Mouse (Mus musculus) midbrain, embryonic 16.5 days (tissue): Measurements from ENCODE around the gene Pou1f1. TPM values are rescaled to one million over a fixed set of nuclear protein-coding genes. Genes with fewer than 3 reads are reported as not detected.
A peak's percentile ranks its signal among the peaks of the same experiment; 100 is the strongest.

Experiments
- ATAC-seq: fragments of 200-750 bp; cut with Nextera tagmentation; 2 replicates; pipeline ENCODE4 v1.8.0; 2017; ENCODE audit warnings: moderate TSS enrichment
- H3K27ac ChIP-seq: fragments of 300-500 bp; sonication (generic); 2 replicates; pipeline ENCODE4 v1.5.1; 2014; ENCODE audit warnings: mild to moderate bottlenecking, low read length, mixed read lengths
- H3K27me3 ChIP-seq: fragments of 300-500 bp; sonication (generic); 2 replicates; pipeline ENCODE4 v1.6.1; 2014; ENCODE audit warnings: low read depth, low read length, mixed read lengths; ENCODE audit not compliant: control insufficient read depth, insufficient read depth
- H3K36me3 ChIP-seq: fragments of 300-500 bp; sonication (generic); 2 replicates; pipeline ENCODE4 v1.6.1; 2014; ENCODE audit warnings: mild to moderate bottlenecking, low read length, moderate library complexity, mixed read lengths; ENCODE audit not compliant: control insufficient read depth, insufficient read depth
- H3K4me1 ChIP-seq: fragments of 300-500 bp; sonication (generic); 2 replicates; pipeline ENCODE4 v1.6.1; 2014; ENCODE audit warnings: mild to moderate bottlenecking, low read length, mixed read lengths; ENCODE audit not compliant: control insufficient read depth, insufficient read depth
- H3K4me2 ChIP-seq: fragments of 300-500 bp; sonication (generic); 2 replicates; pipeline ENCODE4 v1.6.1; 2014; ENCODE audit warnings: mild to moderate bottlenecking, low read length, mixed read lengths
- H3K4me3 ChIP-seq: fragments of 300-500 bp; sonication (generic); 2 replicates; pipeline ENCODE4 v1.5.1; 2014; ENCODE audit warnings: low read depth, mild to moderate bottlenecking, low read length, moderate library complexity, mixed read lengths
- H3K9ac ChIP-seq: fragments of 300-500 bp; sonication (generic); 2 replicates; pipeline ENCODE4 v1.6.1; 2014; ENCODE audit warnings: low read depth, low read length, mixed read lengths
- H3K9me3 ChIP-seq: fragments of 300-500 bp; sonication (generic); replicated peaks from 2 replicates; pipeline ENCODE4 v1.6.1; 2014; ENCODE audit warnings: mild to moderate bottlenecking, low read length, mixed read lengths; ENCODE audit not compliant: control insufficient read depth, poor library complexity, severe bottlenecking
- WGBS: fragments of 180-500 bp; shearing (Covaris S2); extraction: QIAGEN DNeasy Blood & Tissue Kit; methylation state at CpG from one replicate; pipeline ENCODE4 v1.1.7; 2014; 5-methylcytosine and 5-hydroxymethylcytosine counted together
- polyA plus RNA-seq: library from polyadenylated mRNA; unstranded; fragments of >200 nt; fragmentation: Nextera tagmentation; extraction: Ambion mirVana; gene quantifications from 2 replicates; pipeline ENCODE4 v1.2.1, GENCODE M21; 2015

Gene Pou1f1
- polyA plus RNA-seq, 1 experiment from 2014 or later, result not detected

DNA sequence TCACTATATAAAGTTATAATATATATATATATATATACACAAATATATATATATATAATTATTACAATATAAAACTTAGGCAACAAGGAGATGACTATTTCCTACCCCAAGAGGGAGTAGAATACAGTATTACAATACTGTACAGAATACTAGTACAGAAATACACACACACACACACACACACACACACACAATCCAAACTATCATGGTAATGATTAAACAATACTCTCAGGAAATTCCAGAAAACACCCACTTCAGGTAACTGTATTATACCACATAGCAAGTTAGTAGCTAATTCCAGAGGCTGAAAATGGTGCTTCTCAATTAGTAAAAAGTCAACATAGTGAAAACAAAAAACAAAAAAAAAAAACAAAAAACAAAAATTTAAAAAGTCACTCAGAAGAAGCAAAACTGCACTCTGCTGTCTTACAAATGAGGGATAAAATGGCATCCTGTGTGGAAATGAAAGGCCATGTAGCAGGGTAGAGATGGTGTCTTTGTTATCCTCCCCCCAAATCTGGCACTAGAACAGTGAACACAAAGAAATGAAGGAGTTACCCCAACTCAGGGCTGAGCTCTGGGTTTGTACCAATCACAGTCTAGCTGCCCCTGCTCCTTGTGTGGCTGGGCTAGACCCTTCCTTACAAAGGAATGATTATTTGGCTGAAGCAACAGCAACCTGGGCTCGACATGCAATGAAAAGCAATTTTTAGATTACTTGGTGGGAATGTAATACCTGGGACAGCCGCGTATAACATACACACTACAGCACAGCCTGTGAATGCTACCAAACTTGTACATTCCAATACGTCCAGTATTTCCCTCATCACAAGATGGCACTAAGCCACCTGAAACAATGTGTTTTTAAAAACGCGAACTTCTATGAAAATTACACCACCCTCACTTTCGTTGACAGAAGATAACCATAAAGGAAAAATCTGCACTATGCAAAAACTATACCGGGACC, 41.0 kb downstream of the Pou1f1 start:
- H3K36me3 ChIP-seq, result no peaks in the 10 kb centered on the region
- H3K4me2 ChIP-seq, result peak overlapping the region; percentile 67
- peaks cover 13% of the 10 kb centered on the region for H3K4me1 ChIP-seq
- WGBS, result 10% methylated on average over 8 of the region's 8 CpGs
- ATAC-seq, result peak; percentile 49
- peak overlapping the region; percentile 86 for H3K9ac ChIP-seq
- peak overlapping the region; percentile 56 for H3K27ac ChIP-seq
- no peaks in the 10 kb centered on the region for H3K9me3 ChIP-seq
- H3K27me3 ChIP-seq, result no peaks in the 10 kb centered on the region
- H3K4me3 ChIP-seq, result peak overlapping the region; percentile 100

GRCm38 (mm10) chr16:65561963-65562863, 41.9 kb downstream of the Pou1f1 start, which contains the start of gene Chmp2b:
Gene Chmp2b, minus strand, starts transcription at chr16:65562726.
- Histone ChIP-seq H3K36me3 (no peaks in the 10 kb centered on the region), H3K4me3 (peak within 1 kb of the TSS; percentile 100), H3K27ac (peak within 1 kb of the TSS; percentile 80), H3K9me3 (no peaks in the 10 kb centered on the region), H3K9ac (peak within 1 kb of the TSS; percentile 86), H3K4me2 (peak within 1 kb of the TSS; percentile 67), H3K27me3 (no peaks in the 10 kb centered on the region), H3K4me1 (peaks cover 13% of the 10 kb centered on the region)
- WGBS, result under 1% methylated on average over 68 of the region's 69 CpGs
- peak; percentile 97 for ATAC-seq

GRCm38 (mm10) chr16:65562864-65563206, 42.5 kb downstream of the Pou1f1 start:
- Histone ChIP-seq H3K4me2 (peak overlapping the region; percentile 67), H3K4me1 (peaks cover 13% of the 10 kb centered on the region), H3K9ac (peak overlapping the region; percentile 86), H3K36me3 (no peaks in the 10 kb centered on the region), H3K9me3 (no peaks in the 10 kb centered on the region), H3K4me3 (peak overlapping the region; percentile 100), H3K27ac (peak overlapping the region; percentile 80), H3K27me3 (no peaks in the 10 kb centered on the region)
- peak; percentile 82 for ATAC-seq
- WGBS, result under 1% methylated on average over 10 of the region's 10 CpGs

GRCm38 (mm10) chr16:65564306-65564705, 44.0 kb downstream of the Pou1f1 start:
- no peaks in the 10 kb centered on the region for H3K36me3 ChIP-seq
- no peak overlapping the region for H3K9ac ChIP-seq
- no peak for ATAC-seq
- no peaks in the 10 kb centered on the region for H3K9me3 ChIP-seq
- peaks cover 12% of the 10 kb centered on the region for H3K4me1 ChIP-seq
- no peak overlapping the region for H3K27ac ChIP-seq
- 79% methylated on average over 8 of the region's 8 CpGs for WGBS
- H3K4me2 ChIP-seq, result no peak overlapping the region
- H3K4me3 ChIP-seq, result no peak overlapping the region
- no peaks in the 10 kb centered on the region for H3K27me3 ChIP-seq

DNA sequence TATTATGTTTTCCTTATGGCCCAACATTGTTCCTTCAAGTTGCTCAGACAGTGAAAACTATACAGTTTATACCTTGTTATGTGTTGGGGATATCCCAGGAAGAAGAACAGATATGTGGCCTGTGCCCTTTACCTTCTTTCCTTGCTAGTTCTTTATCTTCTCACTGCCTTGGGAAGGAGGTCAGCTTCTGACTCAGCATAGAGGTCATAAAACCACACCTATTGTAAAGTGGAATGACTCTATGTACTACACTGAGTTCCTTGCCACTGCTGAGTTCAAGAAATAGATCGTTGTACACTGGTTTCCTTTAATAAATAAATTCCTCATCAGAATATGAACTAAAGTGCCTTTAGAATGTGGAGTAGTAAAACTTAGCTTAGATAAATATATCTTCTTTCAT, 44.6 kb downstream of the Pou1f1 start:
- Histone ChIP-seq H3K9me3 (no peaks in the 10 kb centered on the region), H3K4me1 (peaks cover 9% of the 10 kb centered on the region), H3K4me2 (no peak overlapping the region), H3K27ac (no peak overlapping the region), H3K27me3 (no peaks in the 10 kb centered on the region), H3K36me3 (no peaks in the 10 kb centered on the region), H3K4me3 (no peak overlapping the region), H3K9ac (no peak overlapping the region)
- no peak for ATAC-seq
- WGBS, result 92% methylated on average over 1 of the region's 1 CpGs

DNA sequence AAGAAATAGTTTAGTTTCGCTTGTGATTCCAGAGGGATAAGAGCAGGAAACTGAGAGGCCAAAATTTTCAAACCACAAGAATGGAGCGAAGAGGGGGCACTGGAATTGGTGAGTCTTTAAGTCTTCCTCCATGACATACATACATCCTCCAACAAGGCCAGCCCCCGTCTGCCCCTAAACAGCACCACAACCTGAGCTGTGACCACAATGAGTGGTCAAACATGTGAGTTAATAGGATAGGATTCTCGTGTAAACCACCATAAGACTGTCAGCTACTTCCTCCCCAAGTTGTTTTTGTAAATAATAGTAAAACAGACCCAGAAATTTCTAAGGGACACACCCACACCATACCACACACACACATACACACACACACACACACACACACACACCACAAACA, 48.5 kb downstream of the Pou1f1 start:
- no peak for ATAC-seq

GRCm38 (mm10) chr16:65577298-65578029, 57.2 kb downstream of the Pou1f1 start:
- 40% methylated on average over 6 of the region's 6 CpGs for WGBS
- H3K4me1 ChIP-seq, result no peaks in the 10 kb centered on the region
- H3K36me3 ChIP-seq, result no peaks in the 10 kb centered on the region
- H3K27me3 ChIP-seq, result no peaks in the 10 kb centered on the region
- no peak overlapping the region for H3K4me2 ChIP-seq
- H3K27ac ChIP-seq, result no peak overlapping the region
- no peaks in the 10 kb centered on the region for H3K9me3 ChIP-seq
- ATAC-seq, result no peak
- no peak overlapping the region for H3K9ac ChIP-seq
- no peak overlapping the region for H3K4me3 ChIP-seq

More for the DNA sequence above, 48.5 kb downstream of the Pou1f1 start:
- no peak overlapping the region for H3K27ac ChIP-seq
- 80% methylated on average over 4 of the region's 4 CpGs for WGBS
- no peak overlapping the region for H3K9ac ChIP-seq
- H3K4me2 ChIP-seq, result no peak overlapping the region
- no peak overlapping the region for H3K4me3 ChIP-seq
- no peaks in the 10 kb centered on the region for H3K36me3 ChIP-seq
- H3K9me3 ChIP-seq, result no peaks in the 10 kb centered on the region
- H3K4me1 ChIP-seq, result no peaks in the 10 kb centered on the region
- no peaks in the 10 kb centered on the region for H3K27me3 ChIP-seq
